Mouse (Mus musculus): Measurements from ENCODE around the gene Lgalsl. TPM values are rescaled to one million over a fixed set of nuclear protein-coding genes. Genes with fewer than 3 reads are reported as not detected.

Lgalsl gene
- polyA plus RNA-seq, 1 experiment from 2014 or later: 77.7 TPM

DNA sequence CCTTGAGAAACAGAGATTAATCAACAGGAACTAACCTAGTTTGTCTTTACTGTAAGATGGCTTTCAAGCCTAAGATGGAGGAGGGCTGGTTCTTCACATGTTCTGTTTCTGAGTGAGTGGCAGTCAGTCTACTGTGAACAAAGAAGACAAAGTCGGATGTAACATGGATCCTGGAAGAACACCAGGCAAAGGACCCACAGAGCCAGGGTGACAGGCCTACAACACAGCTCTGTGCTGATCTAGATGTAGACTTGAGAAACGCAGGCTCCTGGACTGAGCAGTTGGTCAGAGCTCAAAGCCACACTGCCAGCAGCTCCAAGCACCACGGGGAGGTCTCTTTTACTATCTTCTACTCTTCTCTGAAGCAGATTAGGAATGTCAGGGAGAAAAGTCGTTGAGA lies 37.2 kb downstream of the Lgalsl start:
- Histone ChIP-seq H3K4me2 (no peak overlapping the region), H3K9me3 (no peaks in the 10 kb centered on the region), H3K27ac (replicated peaks) (no peak overlapping the region), H3K27me3 (no peaks in the 10 kb centered on the region), H3K36me3 (no peaks in the 10 kb centered on the region), H3K4me1 (replicated peaks) (0 out of 2 replicates have a peak, but pooled peaks cover 3% of the 10 kb centered on the region), H3K4me3 (no peak overlapping the region), H3K9ac (no peak overlapping the region)
- ATAC-seq (ENCODE audit: low FRiP score, low read depth): no peak
- WGBS: 71% methylated on average over 4 of the region's 4 CpGs

DNA sequence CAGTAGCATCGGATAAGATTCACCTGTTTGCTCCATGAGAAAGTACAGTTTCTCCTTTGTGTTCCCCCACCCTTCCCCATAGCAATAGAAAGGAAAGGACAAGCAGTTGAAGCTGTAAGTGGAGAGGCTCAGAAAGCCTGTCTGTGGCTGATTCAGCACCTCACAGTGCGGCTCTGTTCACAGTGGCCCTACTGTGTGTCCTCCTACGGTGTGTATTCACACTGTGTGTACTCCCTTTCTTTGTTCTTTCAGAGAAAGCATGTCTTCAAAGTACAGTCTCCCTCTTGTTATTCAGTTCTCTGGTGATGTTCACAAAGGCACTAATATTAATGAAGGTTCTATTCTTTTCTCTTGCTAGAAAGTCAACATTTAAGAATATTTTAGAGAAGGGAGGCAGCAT lies 38.2 kb downstream of the Lgalsl start:
- 82% methylated on average over 3 of the region's 3 CpGs for WGBS
- H3K9me3 ChIP-seq: no peaks in the 10 kb centered on the region
- H3K4me1 ChIP-seq (replicated peaks): 0 out of 2 replicates have a peak, but pooled peaks cover 3% of the 10 kb centered on the region
- no peak overlapping the region for H3K4me3 ChIP-seq
- H3K4me2 ChIP-seq: no peak overlapping the region
- no peak overlapping the region for H3K27ac ChIP-seq (replicated peaks)
- H3K36me3 ChIP-seq: no peaks in the 10 kb centered on the region
- no peaks in the 10 kb centered on the region for H3K27me3 ChIP-seq
- ATAC-seq (ENCODE audit: low FRiP score, low read depth): no peak
- no peak overlapping the region for H3K9ac ChIP-seq

DNA sequence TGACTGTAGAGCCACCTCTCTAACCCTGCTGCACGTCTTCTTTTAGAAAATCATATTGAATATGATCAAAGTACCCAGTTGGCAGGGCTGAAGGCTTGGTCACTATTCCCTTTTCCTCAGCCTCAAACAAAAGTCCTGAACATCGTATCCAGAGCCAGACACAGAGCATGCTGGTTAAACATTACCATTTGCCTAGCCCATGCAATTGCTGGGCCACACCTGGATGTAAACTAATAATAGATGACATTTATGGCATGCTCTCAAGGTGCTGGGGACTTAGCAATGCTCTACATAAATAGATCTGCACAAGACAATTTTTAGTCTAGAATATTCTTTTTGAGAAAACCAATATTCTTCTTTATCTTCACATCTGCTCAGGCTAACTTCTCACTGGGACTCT lies 39.5 kb downstream of the Lgalsl start:
- no peak for ATAC-seq (ENCODE audit: low FRiP score, low read depth)
- 84% methylated on average over 2 of the region's 2 CpGs for WGBS
- Histone ChIP-seq H3K27me3 (no peaks in the 10 kb centered on the region), H3K9me3 (no peaks in the 10 kb centered on the region), H3K4me2 (no peak overlapping the region), H3K9ac (no peak overlapping the region), H3K27ac (replicated peaks) (no peak overlapping the region), H3K36me3 (no peaks in the 10 kb centered on the region), H3K4me3 (no peak overlapping the region), H3K4me1 (replicated peaks) (0 out of 2 replicates have a peak, but pooled peaks cover 3% of the 10 kb centered on the region)

DNA sequence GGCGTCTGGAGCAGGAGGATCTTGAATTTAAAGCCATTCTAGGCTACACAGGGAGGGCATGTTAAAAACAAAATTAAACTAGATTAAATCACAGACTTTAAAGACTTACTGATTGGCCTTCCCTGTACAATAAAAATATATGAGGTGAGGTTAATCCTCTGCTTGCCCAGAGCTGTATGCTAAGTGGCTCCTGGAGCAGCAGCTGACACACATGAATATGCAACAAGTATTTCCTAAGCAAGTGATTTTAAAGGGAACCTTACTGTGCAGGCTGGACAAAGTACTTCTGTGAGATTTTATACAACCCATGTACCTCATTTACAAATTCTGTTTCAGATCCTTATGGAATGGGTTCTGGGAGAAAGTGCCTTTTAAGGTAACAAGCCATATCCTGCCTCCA lies 41.8 kb downstream of the Lgalsl start:
- Histone ChIP-seq H3K4me1 (replicated peaks) (no peaks in the 10 kb centered on the region), H3K27ac (replicated peaks) (no peak overlapping the region), H3K4me2 (no peak overlapping the region), H3K9me3 (no peaks in the 10 kb centered on the region), H3K36me3 (no peaks in the 10 kb centered on the region), H3K27me3 (no peaks in the 10 kb centered on the region), H3K9ac (no peak overlapping the region), H3K4me3 (no peak overlapping the region)
- WGBS: 83% methylated on average over 1 of the region's 1 CpGs
- no peak for ATAC-seq (ENCODE audit: low FRiP score, low read depth)

DNA sequence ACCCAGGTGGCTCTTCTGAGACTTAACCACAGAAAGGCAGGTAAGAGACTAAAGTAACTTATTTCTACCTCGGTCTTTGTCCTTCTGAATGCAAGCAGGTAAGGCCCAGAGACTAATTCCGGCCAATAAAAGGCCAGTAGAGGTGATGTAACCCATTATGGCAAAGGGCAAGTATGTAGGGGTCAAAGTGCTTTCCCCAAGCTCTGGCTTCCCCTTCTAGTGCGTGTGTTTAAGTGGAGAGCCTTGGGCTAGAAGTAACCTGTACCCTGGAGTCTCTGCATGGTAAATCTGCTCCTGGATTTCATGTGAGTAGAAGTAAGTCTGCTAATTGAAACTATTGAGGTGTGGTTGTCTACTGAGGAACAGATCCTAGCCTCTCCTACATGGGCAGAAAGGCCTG lies 42.8 kb downstream of the Lgalsl start:
- ATAC-seq (ENCODE audit: low FRiP score, low read depth): no peak

DNA sequence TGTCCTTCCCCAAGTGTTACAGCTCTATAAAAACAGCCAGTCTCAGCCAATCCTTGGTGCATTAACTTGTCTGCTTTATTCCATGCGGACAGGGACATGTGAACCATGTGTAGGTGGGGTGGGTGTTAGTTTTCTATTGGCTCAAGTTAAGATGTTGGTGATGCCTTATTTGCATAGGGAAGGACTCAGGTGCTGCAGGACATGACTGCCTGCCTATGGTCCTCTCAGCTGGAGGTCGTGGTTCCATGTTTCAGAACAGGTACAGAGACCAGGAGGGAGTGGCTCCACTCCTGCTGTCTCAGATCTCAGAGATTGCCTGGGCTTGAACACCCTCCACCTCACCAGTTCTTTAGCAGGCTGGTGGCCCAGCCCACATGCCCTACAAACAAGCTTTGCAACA lies 44.7 kb downstream of the Lgalsl start:
- no peaks in the 10 kb centered on the region for H3K27me3 ChIP-seq
- 72% methylated on average over 2 of the region's 2 CpGs for WGBS
- ATAC-seq (ENCODE audit: low FRiP score, low read depth): no peak

More for the DNA sequence above, 42.8 kb downstream of the Lgalsl start:
- Histone ChIP-seq H3K4me2 (no peak overlapping the region), H3K4me3 (no peak overlapping the region), H3K9me3 (no peaks in the 10 kb centered on the region), H3K36me3 (no peaks in the 10 kb centered on the region), H3K9ac (no peak overlapping the region), H3K27me3 (no peaks in the 10 kb centered on the region), H3K4me1 (replicated peaks) (no peaks in the 10 kb centered on the region), H3K27ac (replicated peaks) (no peak overlapping the region)
- WGBS: 86% methylated on average over 3 of the region's 3 CpGs

DNA sequence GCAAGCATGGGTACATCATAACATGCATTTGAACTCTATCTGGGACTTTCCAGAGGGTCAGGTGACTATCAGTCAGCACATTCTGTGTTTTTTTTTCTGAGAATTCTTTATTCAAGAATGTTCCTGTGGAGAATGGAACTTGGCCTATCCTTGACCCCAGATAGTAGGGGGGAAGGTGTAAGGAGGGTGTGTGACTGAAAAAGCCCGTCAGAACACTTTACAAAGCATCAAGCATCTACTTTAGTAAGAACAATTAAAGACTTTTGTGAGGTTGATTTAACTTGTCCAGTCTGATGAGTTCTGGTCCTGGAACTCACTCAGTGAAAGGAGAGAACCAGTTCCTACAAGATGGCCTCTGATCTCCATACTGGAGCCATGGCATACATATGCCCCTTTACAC lies 45.7 kb downstream of the Lgalsl start:
- Histone ChIP-seq H3K4me3 (no peak overlapping the region), H3K36me3 (no peaks in the 10 kb centered on the region), H3K4me1 (replicated peaks) (no peaks in the 10 kb centered on the region), H3K9me3 (no peaks in the 10 kb centered on the region), H3K9ac (no peak overlapping the region), H3K27me3 (no peaks in the 10 kb centered on the region), H3K4me2 (no peak overlapping the region), H3K27ac (replicated peaks) (no peak overlapping the region)
- no peak for ATAC-seq (ENCODE audit: low FRiP score, low read depth)
- 80% methylated on average over 1 of the region's 1 CpGs for WGBS

More for the DNA sequence above, 44.7 kb downstream of the Lgalsl start:
- Histone ChIP-seq H3K9ac (no peak overlapping the region), H3K36me3 (no peaks in the 10 kb centered on the region), H3K4me3 (no peak overlapping the region), H3K27ac (replicated peaks) (no peak overlapping the region), H3K4me2 (no peak overlapping the region), H3K9me3 (no peaks in the 10 kb centered on the region), H3K4me1 (replicated peaks) (no peaks in the 10 kb centered on the region)

DNA sequence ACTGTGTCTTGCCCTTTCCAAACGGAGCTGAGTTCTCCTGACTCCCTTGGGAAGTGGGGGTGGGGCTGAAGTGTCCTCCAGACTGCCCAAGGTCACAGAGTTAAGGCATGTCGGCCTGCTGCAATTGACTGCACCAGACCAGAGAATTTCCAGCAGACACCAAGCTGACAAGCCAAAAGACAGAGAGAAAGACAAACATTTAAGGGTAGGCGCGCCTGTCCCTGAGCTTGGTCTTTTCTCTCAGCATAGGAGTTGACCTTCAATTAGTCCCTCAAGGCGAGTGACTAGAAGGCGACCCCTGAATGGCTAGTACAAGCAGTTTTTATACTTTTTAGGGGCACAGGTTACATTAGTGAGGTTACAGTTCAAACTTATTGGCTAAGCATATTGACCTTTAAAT lies 46.1 kb downstream of the Lgalsl start:
- WGBS: 90% methylated on average over 6 of the region's 6 CpGs
- Histone ChIP-seq H3K9me3 (no peaks in the 10 kb centered on the region), H3K9ac (no peak overlapping the region)

DNA sequence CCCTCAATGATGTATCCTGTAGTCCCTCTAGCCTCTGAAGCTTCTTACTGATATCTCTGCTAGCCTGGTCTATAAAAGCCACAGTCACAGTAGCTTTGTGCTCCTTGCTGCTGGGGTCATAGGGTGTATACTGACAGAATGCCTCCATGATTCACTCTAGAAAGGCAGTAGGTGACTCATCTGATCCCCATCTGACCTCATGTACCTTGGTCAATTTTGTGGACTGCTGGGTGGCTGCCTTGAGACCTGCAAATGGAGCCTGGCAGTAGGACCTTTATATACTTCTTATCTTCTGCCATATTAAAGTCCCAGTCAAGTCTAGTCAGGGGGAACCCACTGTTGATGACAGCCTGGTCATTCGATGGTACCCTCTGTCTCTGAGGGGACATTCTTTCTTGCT lies 47.4 kb downstream of the Lgalsl start:
- Histone ChIP-seq H3K36me3 (no peaks in the 10 kb centered on the region), H3K4me3 (no peak overlapping the region), H3K27me3 (no peaks in the 10 kb centered on the region), H3K4me2 (no peak overlapping the region), H3K4me1 (replicated peaks) (no peaks in the 10 kb centered on the region), H3K9ac (no peak overlapping the region), H3K9me3 (no peaks in the 10 kb centered on the region), H3K27ac (replicated peaks) (no peak overlapping the region)
- 97% methylated on average over 1 of the region's 1 CpGs for WGBS
- no peak for ATAC-seq (ENCODE audit: low FRiP score, low read depth)

More for the DNA sequence above, 46.1 kb downstream of the Lgalsl start:
- Histone ChIP-seq H3K4me1 (replicated peaks) (no peaks in the 10 kb centered on the region), H3K27me3 (no peaks in the 10 kb centered on the region), H3K4me3 (no peak overlapping the region), H3K36me3 (no peaks in the 10 kb centered on the region), H3K27ac (replicated peaks) (no peak overlapping the region), H3K4me2 (no peak overlapping the region)
- ATAC-seq (ENCODE audit: low FRiP score, low read depth): no peak

DNA sequence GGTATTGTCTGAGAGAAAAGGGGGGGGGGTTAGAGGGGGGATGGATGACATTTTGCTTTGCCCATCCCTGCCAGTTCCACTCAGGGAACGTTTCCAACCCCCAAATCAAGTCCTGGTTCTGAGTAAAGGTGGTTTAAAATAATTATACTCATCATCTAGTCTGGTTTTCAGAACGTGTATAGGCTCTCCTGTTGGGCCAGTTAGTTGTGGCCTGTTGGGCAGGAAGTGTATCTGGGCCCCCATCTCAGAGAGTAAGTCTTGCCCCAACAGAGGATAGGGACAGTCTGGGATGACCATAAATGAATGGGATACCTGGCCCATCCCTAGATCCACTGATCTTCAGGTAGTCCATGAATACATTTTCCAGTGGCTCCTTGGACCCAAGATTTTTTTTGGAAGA lies 48.2 kb downstream of the Lgalsl start:
- 60% methylated on average over 2 of the region's 2 CpGs for WGBS
- no peaks in the 10 kb centered on the region for H3K36me3 ChIP-seq
- H3K27ac ChIP-seq (replicated peaks): no peak overlapping the region
- H3K9me3 ChIP-seq: no peaks in the 10 kb centered on the region
- H3K4me2 ChIP-seq: no peak overlapping the region
- H3K9ac ChIP-seq: no peak overlapping the region
- no peak for ATAC-seq (ENCODE audit: low FRiP score, low read depth)
- no peak overlapping the region for H3K4me3 ChIP-seq
- H3K27me3 ChIP-seq: no peaks in the 10 kb centered on the region
- H3K4me1 ChIP-seq (replicated peaks): no peaks in the 10 kb centered on the region

DNA sequence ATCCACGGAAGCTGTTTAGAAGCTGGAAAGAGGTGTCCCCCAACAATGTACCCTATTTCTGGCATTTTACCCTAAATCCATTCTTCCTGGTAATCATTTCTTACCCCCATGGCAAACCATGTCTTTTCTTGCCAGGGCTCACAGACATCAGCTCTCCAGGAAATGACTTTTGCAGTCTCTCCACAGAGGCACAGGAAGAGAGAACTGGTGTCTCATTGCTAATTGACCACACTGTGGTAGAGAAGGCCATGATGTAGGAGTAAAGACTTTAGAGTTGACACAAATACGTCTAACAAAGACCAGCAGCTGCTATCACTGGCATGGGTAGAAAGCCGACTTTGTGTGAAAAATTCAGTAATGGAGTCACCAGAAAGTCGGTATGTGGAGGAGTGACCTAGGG lies 50.5 kb downstream of the Lgalsl start:
- WGBS: 85% methylated on average over 4 of the region's 4 CpGs
- H3K4me1 ChIP-seq (replicated peaks): no peaks in the 10 kb centered on the region
- H3K36me3 ChIP-seq: no peaks in the 10 kb centered on the region
- no peak overlapping the region for H3K4me3 ChIP-seq
- no peaks in the 10 kb centered on the region for H3K27me3 ChIP-seq
- ATAC-seq (ENCODE audit: low FRiP score, low read depth): no peak
- H3K9me3 ChIP-seq: no peaks in the 10 kb centered on the region
- H3K9ac ChIP-seq: no peak overlapping the region
- H3K27ac ChIP-seq (replicated peaks): no peak overlapping the region
- no peak overlapping the region for H3K4me2 ChIP-seq

DNA sequence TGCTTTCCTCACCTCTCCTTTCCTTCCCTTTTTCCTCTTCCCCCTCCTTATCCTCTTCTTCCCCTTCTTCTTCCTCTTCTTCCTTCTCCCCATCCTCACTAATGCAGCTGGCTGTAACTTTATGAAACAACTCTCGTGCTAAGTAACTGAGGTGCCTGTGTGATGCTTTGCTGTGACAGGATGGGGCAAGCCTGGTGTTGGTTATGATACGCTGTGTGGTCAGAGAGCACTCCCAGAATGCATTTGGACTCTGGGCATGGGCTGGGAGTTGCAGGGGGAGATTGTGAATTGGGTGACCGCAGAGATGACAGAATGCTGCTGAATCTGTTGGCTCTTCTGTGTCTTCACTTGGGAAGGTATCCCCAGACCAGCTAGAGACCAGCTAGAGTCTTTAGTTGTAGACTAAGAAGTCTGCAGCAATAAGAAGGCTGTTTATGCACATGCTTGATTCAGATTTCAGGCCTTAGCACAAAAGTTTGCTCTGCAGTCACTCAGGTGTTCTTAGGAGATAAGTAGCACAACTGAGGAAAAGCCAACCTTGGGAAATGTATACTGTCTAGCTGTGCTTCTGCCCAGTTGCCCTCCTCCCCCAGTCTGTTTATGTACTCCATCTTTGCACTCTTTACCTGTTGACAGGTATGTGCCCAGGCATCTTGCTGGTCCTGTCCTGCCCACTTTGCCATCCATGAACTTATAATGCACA lies 51.8 kb downstream of the Lgalsl start:
- H3K27me3 ChIP-seq: no peaks in the 10 kb centered on the region
- H3K36me3 ChIP-seq: no peaks in the 10 kb centered on the region
- H3K9ac ChIP-seq: no peak overlapping the region
- H3K27ac ChIP-seq (replicated peaks): no peak overlapping the region
- H3K4me3 ChIP-seq: no peak overlapping the region
- H3K4me2 ChIP-seq: no peak overlapping the region
- H3K4me1 ChIP-seq (replicated peaks): no peaks in the 10 kb centered on the region
- H3K9me3 ChIP-seq: no peaks in the 10 kb centered on the region
- WGBS: 88% methylated on average over 3 of the region's 3 CpGs
- ATAC-seq (ENCODE audit: low FRiP score, low read depth): no peak

DNA sequence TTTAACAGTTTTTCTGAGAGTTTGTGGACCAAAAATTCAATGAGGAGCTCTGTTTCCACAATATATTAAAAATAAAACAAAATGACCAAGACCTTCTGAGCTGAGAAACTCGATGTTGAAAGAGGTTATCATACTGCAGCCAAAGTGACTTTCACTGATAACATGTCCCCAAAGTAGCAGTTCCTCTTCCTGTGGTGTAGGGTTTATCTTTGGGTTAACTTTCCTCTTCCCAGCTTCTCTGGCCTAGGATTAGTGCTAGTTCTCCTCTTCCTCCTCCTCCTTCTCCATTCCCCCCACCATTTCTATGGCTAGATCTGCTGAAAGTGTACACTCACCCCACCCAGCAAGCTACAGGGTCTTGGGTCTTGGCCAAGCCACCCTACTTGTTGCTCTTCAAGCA lies 52.6 kb downstream of the Lgalsl start:
- no peaks in the 10 kb centered on the region for H3K27me3 ChIP-seq

More for the DNA sequence above, 52.6 kb downstream of the Lgalsl start:
- H3K9ac ChIP-seq: no peak overlapping the region
- H3K4me1 ChIP-seq (replicated peaks): no peaks in the 10 kb centered on the region
- no peak overlapping the region for H3K4me2 ChIP-seq
- H3K4me3 ChIP-seq: no peak overlapping the region
- no peak for ATAC-seq (ENCODE audit: low FRiP score, low read depth)
- no peaks in the 10 kb centered on the region for H3K9me3 ChIP-seq
- 93% methylated on average over 1 of the region's 1 CpGs for WGBS
- H3K36me3 ChIP-seq: no peaks in the 10 kb centered on the region
- no peak overlapping the region for H3K27ac ChIP-seq (replicated peaks)

All from hindbrain, embryonic 15.5 days (tissue).